28 mouse cellular contexts compared by ENCODE assay signal in the genomic region with DNA sequence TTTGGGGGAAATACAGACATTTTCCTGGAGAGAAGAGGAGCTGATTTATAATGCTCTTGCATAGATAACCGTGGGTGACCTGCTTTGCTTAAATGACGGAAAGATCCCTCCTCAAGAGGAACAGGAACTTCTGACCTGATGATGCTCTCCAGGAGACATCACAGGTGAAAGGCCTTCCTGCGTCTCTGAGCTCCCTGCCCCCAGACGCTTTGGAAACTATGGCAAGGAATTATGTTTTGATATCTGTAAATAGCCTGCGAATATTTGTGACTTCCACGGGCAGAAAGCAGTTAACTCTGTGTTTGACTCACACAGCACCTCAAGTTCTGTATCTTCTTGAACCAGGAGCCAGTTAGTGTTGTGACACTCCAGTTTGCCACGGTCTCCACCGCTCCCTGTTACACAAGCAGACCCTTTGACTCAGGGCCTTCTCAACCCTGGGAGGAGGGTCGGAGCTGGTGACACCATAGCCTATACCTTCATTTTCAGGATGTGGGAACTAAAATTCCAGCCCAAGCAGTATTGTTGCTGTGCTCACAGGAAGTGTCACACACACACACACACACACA. TPM values are rescaled to one million over a fixed set of nuclear protein-coding genes. Genes with fewer than 3 reads are reported as not detected.
DNase-seq lines count a peak whose midpoint lies in the region; ATAC-seq and TF ChIP-seq lines count a peak whose summit lies in the region.
"Had no signal": no experiment of that assay in that cellular context is flagged by ENCODE, and none has a peak within 500 bp of the region (broad histone marks: within the 10 kb centered on the region; RNA-seq: fewer than 3 reads in every experiment).

No protein-coding gene starts in this region.

- H3K27ac ChIP-seq in heart, postnatal 0 days (ENCODE audit: low read depth) = peak overlapping the region; percentile 18; the same call in 1 of the 2 replicates
- H3K27ac ChIP-seq: embryonic facial prominence, embryonic 15.5 days; forebrain, embryonic 15.5 days; hindbrain, embryonic 14.5 days; intestine, embryonic 15.5 days; layer of hippocampus, adult 2 months; limb, embryonic 12.5 days; midbrain, embryonic 12.5 days had no signal

- no peak overlapping the region for H3K4me2 ChIP-seq in heart, postnatal 0 days (ENCODE audit: low read depth, low read length)
- H3K4me2 ChIP-seq: embryonic facial prominence, embryonic 15.5 days; forebrain, embryonic 15.5 days; hindbrain, embryonic 14.5 days; intestine, embryonic 15.5 days; limb, embryonic 12.5 days; liver, embryonic 11.5 days; midbrain, embryonic 12.5 days had no signal

- no peak for DNase-seq in heart, postnatal 0 days (ENCODE audit: low spot score)
- no peak for DNase-seq in heart, postnatal 4 days
- peak; percentile 78 for DNase-seq in 416B (ENCODE audit: low read depth)
- peak; percentile 73 for DNase-seq in CD4-positive helper T cell, adult 2 months (ENCODE audit: low read depth, low spot score)
- DNase-seq in MN1 (ENCODE audit: low spot score) = no peak
- no peak for DNase-seq in ovary, postnatal 14 days (ENCODE audit: low spot score)
- DNase-seq in cerebellum, adult 11-12 months = no peak
- DNase-seq: adrenal gland, adult 2 months; cerebellum, adult 8-10 months; cerebellum, postnatal 36 days; gastrocnemius, postnatal 14 days; heart, postnatal 14 days; kidney, adult 9 months; kidney, postnatal 25 days; liver, postnatal 0 days had no signal

- 63% methylated on average over 9 of the region's 9 CpGs for WGBS in heart, postnatal 0 days

- TF ChIP-seq EP300 in heart, postnatal 0 days (IDR thresholded peaks at IDR 0.05; ENCODE audit: low read depth) = no peak

- no peaks in the 10 kb centered on the region for H3K36me3 ChIP-seq in heart, postnatal 0 days (replicated peaks; ENCODE audit: control insufficient read depth, insufficient read depth, low read length)
- H3K36me3 ChIP-seq: embryonic facial prominence, embryonic 15.5 days; forebrain, embryonic 15.5 days; intestine, embryonic 15.5 days; limb, embryonic 12.5 days; midbrain, embryonic 12.5 days had no signal

- no peak for TF ChIP-seq CTCF in heart, postnatal 0 days (IDR thresholded peaks at IDR 0.05; ENCODE audit: low read depth)

- no peaks in the 10 kb centered on the region; the same call in 1 of the 2 replicates for H3K4me1 ChIP-seq in heart, postnatal 0 days (ENCODE audit: control insufficient read depth, insufficient read depth)
- H3K4me1 ChIP-seq: forebrain, embryonic 15.5 days; intestine, embryonic 15.5 days; midbrain, embryonic 12.5 days had no signal

- H3K9me3 ChIP-seq in heart, postnatal 0 days (replicated peaks; ENCODE audit: control insufficient read depth, low read length) = no peaks in the 10 kb centered on the region
- H3K9me3 ChIP-seq: embryonic facial prominence, embryonic 15.5 days; forebrain, embryonic 15.5 days; intestine, embryonic 15.5 days; limb, embryonic 12.5 days; midbrain, embryonic 12.5 days had no signal

- no peak overlapping the region for H3K9ac ChIP-seq in heart, postnatal 0 days (replicated peaks; ENCODE audit: low read depth, low read length)
- H3K9ac ChIP-seq: embryonic facial prominence, embryonic 15.5 days; forebrain, embryonic 15.5 days; hindbrain, embryonic 14.5 days; intestine, embryonic 15.5 days; limb, embryonic 12.5 days; liver, postnatal 0 days; midbrain, embryonic 12.5 days had no signal

- H3K27me3 ChIP-seq in heart, postnatal 0 days (ENCODE audit: control insufficient read depth, insufficient read depth, low read length) = no peaks in the 10 kb centered on the region
- H3K27me3 ChIP-seq: embryonic facial prominence, embryonic 15.5 days; forebrain, embryonic 15.5 days; intestine, embryonic 15.5 days; midbrain, embryonic 12.5 days had no signal

- ATAC-seq in heart, postnatal 0 days (ENCODE audit: insufficient read depth, low read depth) = no peak
- ATAC-seq in granulocyte monocyte progenitor cell, adult 5-6 weeks (replicated peaks; ENCODE audit: poor library complexity, severe bottlenecking) = peak; percentile 77
- ATAC-seq: forebrain, embryonic 15.5 days; intestine, embryonic 15.5 days; liver, postnatal 0 days; lung, postnatal 0 days; Patski had no signal

- no peak overlapping the region for H3K4me3 ChIP-seq in heart, postnatal 0 days (ENCODE audit: low read depth, low read length)
- H3K4me3 ChIP-seq: embryonic facial prominence, embryonic 15.5 days; forebrain, embryonic 15.5 days; intestine, embryonic 15.5 days; layer of hippocampus, adult 2 months; limb, embryonic 12.5 days; midbrain, embryonic 12.5 days had no signal

RNA-seq across cellular contexts. Expression of gene Prkch, which starts 9.7 kb away (rescaled TPM):
- total RNA-seq in heart, postnatal 0 days (2014; rRNA removed; ENCODE audit: low replicate concordance) = 20.5 and 20.8 TPM in 2 replicates
- 7.4 and 7.9 TPM in 2 replicates for polyA plus RNA-seq in heart, postnatal 0 days (2015; fragmentation: Nextera tagmentation; extraction: Ambion mirVana)
- 10 to 100 TPM; 22.6 to 23.1 TPM for total RNA-seq in heart, postnatal 4 days (2021)
- 0.99 and 1.6 TPM in 2 replicates for total RNA-seq in granulocyte monocyte progenitor cell, adult 5-6 weeks (2014; fragmentation: Nextera tagmentation)
- 2.6 and 5.3 TPM in 2 replicates for total RNA-seq in granulocyte monocyte progenitor cell, adult 5-6 weeks (2017)

RNA-seq across cellular contexts. Expression of gene Tmem30b, which starts 48.1 kb away (rescaled TPM):
- 0.31 and 1.9 TPM in 2 replicates for total RNA-seq in heart, postnatal 0 days (2014; rRNA removed; ENCODE audit: low replicate concordance)
- polyA plus RNA-seq in heart, postnatal 0 days (2015; fragmentation: Nextera tagmentation; extraction: Ambion mirVana) = 0.14 and 0.25 TPM in 2 replicates
- under 1 TPM; 0.31 to 0.32 TPM for total RNA-seq in heart, postnatal 4 days (2021)
- total RNA-seq in granulocyte monocyte progenitor cell, adult 5-6 weeks (2014; fragmentation: Nextera tagmentation) = not detected in 2 replicates
- not detected in 2 replicates for total RNA-seq in granulocyte monocyte progenitor cell, adult 5-6 weeks (2017)
- total RNA-seq: layer of hippocampus, adult 2 months; neutrophil, adult 5-6 weeks had no signal
- polyA plus RNA-seq: macrophage, Patski had no signal

Comparison
In these comparisons a context has a peak if more than half of its experiments do, and no peak if none do; other contexts are left out.
1. DNase-seq: peak in 416B (single experiment) and CD4-positive helper T cell, adult 2 months (single experiment); none in heart, postnatal 0 days (single experiment), heart, postnatal 4 days (single experiment), MN1 (single experiment), ovary, postnatal 14 days (single experiment) and cerebellum, adult 11-12 months (single experiment).